Mouse (Mus musculus): ENCODE data around the gene Ccdc162.

DNA sequence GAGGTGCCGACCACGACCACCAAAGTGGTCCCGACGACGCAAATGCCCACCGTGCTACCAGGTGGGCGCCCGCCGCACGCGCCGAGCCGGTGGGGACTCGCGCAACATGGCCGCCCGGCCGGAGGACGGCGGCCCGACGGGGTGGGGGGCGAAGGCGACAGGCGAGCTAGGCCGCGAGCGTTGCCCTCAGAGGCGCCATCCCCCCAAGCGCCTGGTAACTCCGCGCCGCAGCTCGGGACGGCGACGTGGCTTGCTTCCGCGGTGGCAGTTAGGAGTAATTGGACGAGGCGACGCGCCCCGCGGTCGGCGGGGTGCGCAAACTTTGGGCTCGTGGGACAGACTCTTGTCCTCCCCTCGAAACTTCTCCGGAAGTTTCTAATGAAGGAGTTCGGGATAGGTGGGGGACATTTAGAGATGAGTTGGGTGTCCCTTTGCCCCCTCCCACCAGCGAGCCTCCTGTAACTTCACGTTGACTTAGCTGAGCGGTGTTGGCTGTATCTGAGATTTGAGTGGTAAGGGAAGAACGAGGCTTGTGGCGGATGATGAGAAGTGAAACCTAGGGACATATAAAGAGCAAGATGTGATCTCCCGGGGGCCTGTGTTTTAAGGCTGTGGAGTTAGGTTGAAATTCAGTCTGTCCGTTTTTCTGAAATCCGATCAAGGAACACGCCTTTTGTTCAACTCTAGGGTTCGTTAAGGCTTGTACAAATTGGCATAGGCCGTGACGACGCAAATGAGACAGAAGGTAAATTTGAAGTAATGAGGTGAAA lies 196.6 kb downstream of the Ccdc162 start:
- no peak for TF ChIP-seq CTCF (IDR thresholded peaks at IDR 0.05; ENCODE audit: low read depth)
- TF ChIP-seq EP300 (IDR thresholded peaks at IDR 0.05; ENCODE audit: low read depth), result no peak

Measured in heart, postnatal 0 days (tissue).